ENCODE assay signal across 28 mouse cellular contexts in genomic region chr11:103686706-103687105, GRCm38 (mm10). TPM values are rescaled to one million over a fixed set of nuclear protein-coding genes. Genes with fewer than 3 reads are reported as not detected.
A peak's percentile ranks its signal among the peaks of the same experiment; 100 is the strongest.
DNase-seq lines count a peak whose midpoint lies in the region; ATAC-seq and TF ChIP-seq lines count a peak whose summit lies in the region.
"Had no signal": no experiment of that assay in that cellular context is flagged by ENCODE, and none has a peak within 500 bp of the region (broad histone marks: within the 10 kb centered on the region; RNA-seq: fewer than 3 reads in every experiment).

No protein-coding gene starts in this region.

- H3K9ac ChIP-seq in heart, embryonic 13.5 days: peak overlapping the region; percentile 59; the same call in 1 of the 2 replicates
- H3K9ac ChIP-seq in midbrain, embryonic 15.5 days: no peak overlapping the region
- H3K9ac ChIP-seq: forebrain, postnatal 0 days; heart, embryonic 12.5 days; liver, embryonic 13.5 days; lung, embryonic 14.5 days; stomach, embryonic 15.5 days had no signal

- peaks cover 63% of the 10 kb centered on the region for H3K36me3 ChIP-seq in heart, embryonic 13.5 days
- H3K36me3 ChIP-seq in thymus, adult 2 months (ENCODE audit: control insufficient read depth, insufficient read depth, low read length): peaks cover 49% of the 10 kb centered on the region
- H3K36me3 ChIP-seq in midbrain, embryonic 15.5 days (replicated peaks): peaks cover 51% of the 10 kb centered on the region

- intact Hi-C loops in heart, postnatal 36 days (cut with DNase I): no loop called here

- TF ChIP-seq CTCF in thymus, adult 2 months (IDR thresholded peaks at IDR 0.05; ENCODE audit: borderline replicate concordance, control insufficient read depth, extremely low read depth, insufficient read depth, low read length, poor library complexity): no peak

- 63% methylated on average over 6 of the region's 6 CpGs for WGBS in heart, embryonic 13.5 days
- WGBS in thymus, adult 2 months: 10% methylated on average over 6 of the region's 6 CpGs
- WGBS in midbrain, embryonic 15.5 days: 93% methylated on average over 6 of the region's 6 CpGs

- H3K27me3 ChIP-seq in heart, embryonic 13.5 days (replicated peaks): no peaks in the 10 kb centered on the region
- no peaks in the 10 kb centered on the region for H3K27me3 ChIP-seq in thymus, adult 2 months (ENCODE audit: control insufficient read depth, insufficient read depth, low read length)
- no peaks in the 10 kb centered on the region for H3K27me3 ChIP-seq in midbrain, embryonic 15.5 days (replicated peaks)
- H3K27me3 ChIP-seq: heart, embryonic 12.5 days; liver, embryonic 13.5 days; stomach, embryonic 15.5 days had no signal

- H3K4me1 ChIP-seq in heart, embryonic 13.5 days: peaks cover 78% of the 10 kb centered on the region
- peaks cover 11% of the 10 kb centered on the region; the same call in 1 of the 2 replicates for H3K4me1 ChIP-seq in thymus, adult 2 months (replicated peaks; ENCODE audit: control insufficient read depth, insufficient read depth, low read length)
- H3K4me1 ChIP-seq in midbrain, embryonic 15.5 days: no peaks in the 10 kb centered on the region
- H3K4me1 ChIP-seq: stomach, embryonic 15.5 days had no signal

- DNase-seq in heart, postnatal 36 days: no peak
- DNase-seq in thymus, postnatal 0 days (ENCODE audit: low spot score): peak; percentile 35
- no peak for DNase-seq in thymus, adult 2 months
- DNase-seq: adrenal gland, adult 8-10 months; cerebellum, adult 9-10 months; forebrain, postnatal 0 days; heart, adult 11 months; liver, embryonic 13.5 days; lung, embryonic 14.5 days; lung, postnatal 36 days; thymus, postnatal 4 days had no signal

- H3K27ac ChIP-seq in heart, embryonic 13.5 days (replicated peaks): peak overlapping the region; percentile 54
- no peak overlapping the region for H3K27ac ChIP-seq in thymus, adult 2 months (ENCODE audit: control insufficient read depth, insufficient read depth, low read length)
- no peak overlapping the region for H3K27ac ChIP-seq in midbrain, embryonic 15.5 days
- H3K27ac ChIP-seq: hindbrain, embryonic 10.5 days; liver, embryonic 13.5 days; stomach, embryonic 15.5 days had no signal

- no peak overlapping the region for H3K4me2 ChIP-seq in heart, embryonic 13.5 days
- H3K4me2 ChIP-seq in midbrain, embryonic 15.5 days: no peak overlapping the region
- H3K4me2 ChIP-seq: heart, embryonic 12.5 days; liver, embryonic 13.5 days; lung, embryonic 14.5 days; stomach, embryonic 15.5 days had no signal

- no peak overlapping the region for H3K4me3 ChIP-seq in heart, embryonic 13.5 days
- H3K4me3 ChIP-seq in thymus, adult 2 months (ENCODE audit: control insufficient read depth, insufficient read depth, low read length): no peak overlapping the region
- no peak overlapping the region for H3K4me3 ChIP-seq in midbrain, embryonic 15.5 days
- H3K4me3 ChIP-seq: heart, embryonic 12.5 days; hindbrain, embryonic 10.5 days; liver, embryonic 13.5 days; stomach, embryonic 15.5 days had no signal

- no peaks in the 10 kb centered on the region for H3K9me3 ChIP-seq in heart, embryonic 13.5 days
- no peaks in the 10 kb centered on the region for H3K9me3 ChIP-seq in midbrain, embryonic 15.5 days
- H3K9me3 ChIP-seq: heart, embryonic 12.5 days; hindbrain, embryonic 10.5 days; liver, embryonic 13.5 days; stomach, embryonic 15.5 days had no signal

- no peak for ATAC-seq in heart, embryonic 13.5 days (ENCODE audit: extremely low read depth, insufficient number of reproducible peaks, low FRiP score, low TSS enrichment)
- ATAC-seq in granulocyte monocyte progenitor cell, adult 5-6 weeks (replicated peaks; ENCODE audit: poor library complexity, severe bottlenecking): peak; percentile 21
- no peak for ATAC-seq in inflammation-experienced regulatory T-cells, adult 6 months
- ATAC-seq in midbrain, embryonic 15.5 days (replicated peaks): no peak
- ATAC-seq: activated CD4-positive, CD25-positive, alpha-beta regulatory T cell, adult 4 months; forebrain, postnatal 0 days; hindbrain, embryonic 16.5 days; intestine, embryonic 16.5 days; midbrain, embryonic 16.5 days had no signal

- TF ChIP-seq POLR2A in thymus, adult 2 months (IDR thresholded peaks at IDR 0.05; ENCODE audit: control insufficient read depth, extremely low read depth, insufficient read depth, low read length, poor library complexity): no peak

RNA-seq across cellular contexts. Expression of gene Gosr2, which starts 11.0 kb away (rescaled TPM):
- 58.3 and 64.7 TPM in 2 replicates for polyA plus RNA-seq in heart, embryonic 13.5 days (2015; fragmentation: Nextera tagmentation; extraction: Ambion mirVana)
- total RNA-seq in heart, postnatal 36 days (2021): 10 to 100 TPM; 34.7 to 34.9 TPM
- polyA plus RNA-seq in thymus, postnatal 0 days (2015; fragmentation: Nextera tagmentation; extraction: Ambion mirVana): 87.5 and 91.5 TPM in 2 replicates
- 99.8 and 101 TPM in 2 replicates for polyA plus RNA-seq in thymus, adult 2 months (2012; rRNA removed)
- total RNA-seq in granulocyte monocyte progenitor cell, adult 5-6 weeks (2014; fragmentation: Nextera tagmentation): 48.8 and 57.1 TPM in 2 replicates
- total RNA-seq in granulocyte monocyte progenitor cell, adult 5-6 weeks (2017): 46.3 and 51.3 TPM in 2 replicates
- 10 to 100 TPM; 60.7 to 78.9 (median 72.4) TPM for polyA plus RNA-seq in inflammation-experienced regulatory T-cells, adult 6 months (2017; shearing (Covaris generic))
- 90.3 and 92.5 TPM in 2 replicates for polyA plus RNA-seq in midbrain, embryonic 15.5 days (2015; fragmentation: Nextera tagmentation; extraction: Ambion mirVana)

RNA-seq across cellular contexts. Expression of gene Rprml, which starts 37.3 kb away (rescaled TPM):
- polyA plus RNA-seq in heart, embryonic 13.5 days (2015; fragmentation: Nextera tagmentation; extraction: Ambion mirVana): not detected in 2 replicates
- total RNA-seq in heart, postnatal 36 days (2021): not detected
- polyA plus RNA-seq in thymus, postnatal 0 days (2015; fragmentation: Nextera tagmentation; extraction: Ambion mirVana): not detected in 2 replicates
- polyA plus RNA-seq in thymus, adult 2 months (2012; rRNA removed): 0.09 TPM in 1 of 2 replicates, not detected in the other
- total RNA-seq in granulocyte monocyte progenitor cell, adult 5-6 weeks (2014; fragmentation: Nextera tagmentation): not detected in 2 replicates
- not detected in 2 replicates for total RNA-seq in granulocyte monocyte progenitor cell, adult 5-6 weeks (2017)
- not detected for polyA plus RNA-seq in inflammation-experienced regulatory T-cells, adult 6 months (2017; shearing (Covaris generic))
- 1.1 TPM in 2 replicates for polyA plus RNA-seq in midbrain, embryonic 15.5 days (2015; fragmentation: Nextera tagmentation; extraction: Ambion mirVana)
- polyA plus RNA-seq: activated CD4-positive, CD25-positive, alpha-beta regulatory T cell, adult 4 months; forebrain, embryonic 11.5 days; hindbrain, embryonic 10.5 days; liver, embryonic 13.5 days; lung, embryonic 14.5 days; stomach, embryonic 15.5 days had no signal

RNA-seq across cellular contexts. Expression of gene Lyzl6, which starts 48.0 kb away (rescaled TPM):
- not detected in 2 replicates for polyA plus RNA-seq in heart, embryonic 13.5 days (2015; fragmentation: Nextera tagmentation; extraction: Ambion mirVana)
- total RNA-seq in heart, postnatal 36 days (2021): not detected
- polyA plus RNA-seq in thymus, postnatal 0 days (2015; fragmentation: Nextera tagmentation; extraction: Ambion mirVana): not detected in 2 replicates
- polyA plus RNA-seq in thymus, adult 2 months (2012; rRNA removed): not detected in 2 replicates
- not detected in 2 replicates for total RNA-seq in granulocyte monocyte progenitor cell, adult 5-6 weeks (2014; fragmentation: Nextera tagmentation)
- total RNA-seq in granulocyte monocyte progenitor cell, adult 5-6 weeks (2017): not detected in 2 replicates
- polyA plus RNA-seq in inflammation-experienced regulatory T-cells, adult 6 months (2017; shearing (Covaris generic)): not detected
- polyA plus RNA-seq in midbrain, embryonic 15.5 days (2015; fragmentation: Nextera tagmentation; extraction: Ambion mirVana): not detected in 2 replicates
- total RNA-seq: adrenal gland, adult 8-10 months; forebrain, postnatal 0 days; layer of hippocampus, adult 8-10 months; left cerebral cortex, postnatal 36 days had no signal
- polyA plus RNA-seq: activated CD4-positive, CD25-positive, alpha-beta regulatory T cell, adult 4 months; brain, embryonic 14.5 days; forebrain, embryonic 11.5 days; forebrain, postnatal 0 days; heart, embryonic 12.5 days; hindbrain, embryonic 10.5 days; hindbrain, embryonic 16.5 days; intestine, embryonic 16.5 days; limb, embryonic 14.5 days; liver, embryonic 13.5 days; lung, embryonic 14.5 days; midbrain, embryonic 16.5 days; neural tube, embryonic 14.5 days; stomach, embryonic 15.5 days had no signal
